Mouse (Mus musculus): ENCODE measurements around the gene Piga.

The Piga gene

DNA sequence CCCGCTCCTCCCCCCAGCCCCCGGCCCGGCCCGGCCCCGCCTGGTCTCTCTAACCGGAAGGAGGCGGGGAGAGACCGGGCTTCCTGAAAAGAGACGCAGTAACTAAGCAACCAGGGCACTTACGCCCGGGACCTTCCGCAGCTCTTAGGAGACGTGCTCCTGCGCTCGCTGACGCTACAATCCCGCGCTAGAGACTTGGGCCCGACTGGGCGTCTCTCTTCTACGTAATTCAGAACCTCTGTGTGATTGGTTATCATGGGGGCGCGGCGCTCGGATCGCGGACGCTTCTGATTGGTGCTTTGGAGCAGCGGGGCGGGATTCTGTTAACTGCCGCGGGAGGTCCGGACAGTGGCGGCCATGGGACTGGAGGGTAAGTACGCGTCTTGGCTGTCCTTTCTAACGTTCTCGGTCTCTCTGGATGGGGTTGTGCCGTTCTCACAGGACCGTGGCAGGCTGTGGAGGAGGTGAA is at the start of gene Piga:
Gene Piga, plus strand, starts transcription at position 317 of the 469 bp plus-strand sequence.
- DNase-seq (ENCODE audit: extremely low read depth, insufficient read length, low spot score): peak; percentile 93

- DNase-seq (ENCODE audit: extremely low read depth, insufficient read length, low spot score): no peak
These were observed 49.0 kb upstream of the Piga start for GRCm38 (mm10) chrX:164370576-164370975.

- DNase-seq (ENCODE audit: extremely low read depth, insufficient read length, low spot score): peak; percentile 58
These were observed 46.5 kb upstream of the Piga start, which contains the start of gene Vegfd for GRCm38 (mm10) chrX:164373081-164373480. Gene Vegfd (plus strand): TSS chrX:164373378.

GRCm38 (mm10) chrX:164374586-164374985 is 45.0 kb upstream of the Piga start:
- no peak for DNase-seq (ENCODE audit: extremely low read depth, insufficient read length, low spot score)

- DNase-seq (ENCODE audit: extremely low read depth, insufficient read length, low spot score): no peak
These were observed 39.9 kb upstream of the Piga start for GRCm38 (mm10) chrX:164379721-164380120.

DNA sequence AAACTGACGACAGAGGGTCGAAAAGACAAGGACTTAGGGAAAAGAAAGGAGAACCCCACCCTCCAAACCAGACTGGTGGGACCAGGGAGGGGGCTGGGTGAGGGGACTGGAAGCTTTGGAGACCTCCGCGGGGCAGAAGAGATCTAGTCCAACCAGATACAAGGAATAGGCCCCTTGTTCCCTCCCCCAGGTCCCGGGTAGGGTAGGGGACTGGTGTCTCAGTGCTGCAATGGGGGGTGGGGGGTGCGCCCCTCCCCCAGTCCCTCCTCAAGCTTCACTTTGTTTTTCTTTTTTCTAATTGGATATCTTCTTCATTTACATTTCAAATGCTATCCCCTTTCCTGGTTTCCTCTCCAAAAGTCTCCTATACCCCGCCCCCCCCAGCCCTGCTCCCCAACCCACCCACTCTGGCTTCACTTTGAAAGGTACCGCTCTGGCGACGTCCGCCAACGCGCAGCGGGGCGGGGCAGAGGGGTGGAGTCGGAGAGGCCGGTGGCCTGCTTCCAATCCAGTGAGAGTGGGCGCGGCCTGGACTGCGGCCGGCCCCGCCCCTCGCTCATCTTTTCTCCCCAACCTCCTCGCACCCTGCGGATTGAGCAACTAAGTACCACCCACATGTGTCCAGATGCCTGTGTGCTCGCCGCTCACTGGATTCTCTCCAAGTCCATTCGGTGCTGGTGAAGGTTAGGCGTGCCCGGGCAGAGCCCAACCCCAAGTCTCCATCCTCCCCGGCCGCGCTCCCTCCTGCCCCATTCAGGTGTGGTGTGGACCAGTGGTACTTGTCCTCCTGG is 37.8 kb upstream of the Piga start:
- peak; percentile 91 for DNase-seq (ENCODE audit: extremely low read depth, insufficient read length, low spot score)

GRCm38 (mm10) chrX:164394091-164394490 is 25.5 kb upstream of the Piga start:
- no peak for DNase-seq (ENCODE audit: extremely low read depth, insufficient read length, low spot score)

- no peak for DNase-seq (ENCODE audit: extremely low read depth, insufficient read length, low spot score)
These were observed 21.1 kb upstream of the Piga start for GRCm38 (mm10) chrX:164398456-164398855.

GRCm38 (mm10) chrX:164405080-164405649 is 14.4 kb upstream of the Piga start:
- DNase-seq (ENCODE audit: extremely low read depth, insufficient read length, low spot score): no peak

GRCm38 (mm10) chrX:164406133-164407022 is 13.2 kb upstream of the Piga start:
- DNase-seq (ENCODE audit: extremely low read depth, insufficient read length, low spot score): no peak

DNA sequence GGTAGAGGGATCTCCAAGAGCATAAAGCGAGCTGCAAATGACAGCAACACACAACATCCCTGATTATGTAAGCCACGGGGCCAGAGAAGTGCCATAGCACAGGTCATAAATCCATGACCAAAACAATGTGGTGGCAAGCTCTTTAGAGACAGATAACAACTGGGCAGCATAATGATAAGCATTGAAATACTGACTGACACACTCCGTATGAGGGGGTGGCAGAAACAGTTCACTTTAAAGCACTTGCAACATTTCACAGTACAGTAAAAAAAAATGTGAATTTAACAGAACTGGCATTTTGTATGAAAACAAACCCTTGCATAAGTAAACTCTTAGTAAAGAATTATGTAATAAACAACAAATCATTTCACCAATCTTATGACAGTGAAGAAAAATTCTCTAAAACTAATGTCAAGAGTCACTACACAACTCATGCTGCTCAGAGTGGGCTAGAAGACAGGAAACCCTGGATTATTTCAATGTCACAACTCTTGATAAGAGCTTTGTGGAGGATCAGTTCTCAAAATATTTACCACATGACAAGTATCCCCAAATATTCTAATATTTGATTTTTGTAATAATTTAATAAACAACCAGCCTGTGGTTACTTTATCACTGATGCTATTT is 11.2 kb upstream of the Piga start:
- DNase-seq (ENCODE audit: extremely low read depth, insufficient read length, low spot score): no peak

GRCm38 (mm10) chrX:164410562-164410961 is 9.0 kb upstream of the Piga start:
- no peak for DNase-seq (ENCODE audit: extremely low read depth, insufficient read length, low spot score)

- no peak for DNase-seq (ENCODE audit: extremely low read depth, insufficient read length, low spot score)
These were observed 2.8 kb upstream of the Piga start for GRCm38 (mm10) chrX:164416803-164417202.

DNA sequence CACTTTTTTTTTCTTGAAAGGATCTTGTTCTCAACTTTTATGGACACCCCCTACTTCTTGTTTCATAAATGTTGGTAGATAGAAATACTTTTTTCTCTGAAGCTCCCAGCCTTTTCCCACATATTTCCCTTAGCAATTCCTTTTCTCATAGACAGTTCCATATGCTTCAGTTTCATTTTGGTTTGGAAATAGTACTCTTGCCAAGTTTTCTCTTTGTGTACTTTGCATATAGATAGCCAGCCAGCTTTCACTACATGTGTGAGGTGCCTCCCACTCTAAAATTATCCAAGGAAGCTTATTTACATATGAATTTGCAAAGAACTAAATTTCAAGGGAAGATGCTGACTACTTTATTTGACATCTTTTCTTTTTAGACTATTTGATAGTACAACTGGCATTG is 1.6 kb upstream of the Piga start:
- DNase-seq (ENCODE audit: extremely low read depth, insufficient read length, low spot score): no peak

GRCm38 (mm10) chrX:164419955-164420354 is 368 bp downstream of the Piga start:
- DNase-seq (ENCODE audit: extremely low read depth, insufficient read length, low spot score): no peak

DNA sequence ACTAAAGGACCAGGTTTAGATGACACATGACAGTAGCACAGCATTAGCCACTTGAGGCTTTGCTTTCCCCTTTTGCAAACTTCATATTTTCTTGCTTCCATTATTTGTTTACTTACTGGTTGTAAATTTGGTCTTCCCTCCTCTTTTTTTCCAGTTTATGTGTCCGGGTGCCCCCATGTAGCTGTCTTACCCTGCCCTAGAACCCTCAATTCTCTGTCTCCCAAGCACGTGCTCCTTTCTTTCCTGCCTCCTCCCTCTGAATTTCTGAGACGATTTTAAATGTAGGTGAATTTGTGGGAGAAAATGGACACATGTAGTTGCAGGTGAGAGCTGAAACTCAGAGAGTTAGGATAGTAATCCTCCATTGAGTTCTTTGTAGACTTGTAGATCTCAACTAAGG is 931 bp downstream of the Piga start:
- DNase-seq (ENCODE audit: extremely low read depth, insufficient read length, low spot score): no peak

GRCm38 (mm10) chrX:164424821-164425220 is 5.2 kb downstream of the Piga start:
- DNase-seq (ENCODE audit: extremely low read depth, insufficient read length, low spot score): no peak

DNA sequence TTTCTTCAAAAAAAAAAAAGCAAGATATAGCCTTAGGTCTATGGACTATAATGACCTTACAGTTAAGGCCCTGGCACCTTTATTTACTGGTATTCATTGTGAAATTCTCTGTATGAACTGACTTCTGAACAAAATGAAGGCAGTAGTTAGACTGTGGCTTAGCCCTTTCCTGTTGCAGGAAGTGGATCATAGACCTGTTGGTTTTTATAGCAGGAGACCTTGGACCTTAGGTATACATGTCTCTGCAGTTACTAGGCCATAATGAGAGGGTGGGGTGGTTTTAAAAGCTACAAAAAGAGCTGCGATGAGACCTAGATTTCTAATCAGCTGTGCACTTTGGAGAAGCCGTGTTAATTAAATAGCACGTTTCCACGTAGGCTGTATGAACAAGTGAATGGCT is 7.7 kb downstream of the Piga start:
- DNase-seq (ENCODE audit: extremely low read depth, insufficient read length, low spot score): no peak

- no peak for DNase-seq (ENCODE audit: extremely low read depth, insufficient read length, low spot score)
These were observed 8.6 kb downstream of the Piga start for GRCm38 (mm10) chrX:164428224-164428623.

- no peak for DNase-seq (ENCODE audit: extremely low read depth, insufficient read length, low spot score)
These were observed 11.0 kb downstream of the Piga start for GRCm38 (mm10) chrX:164430621-164431020.

GRCm38 (mm10) chrX:164431133-164431532 is 11.5 kb downstream of the Piga start:
- DNase-seq (ENCODE audit: extremely low read depth, insufficient read length, low spot score): no peak
